Mouse (Mus musculus) embryonic fibroblast, embryonic 13.5 days (primary cell): ENCODE measurements at regions not wholly inside any gene's neighbourhood (a gene's known extent, or its start where the extent isn't known, plus 50 kb on each side); places are given as distances from the start of the nearest gene placed in this dataset.

ENCODE experiments used
- H3K27ac ChIP-seq: 2 replicates; pipeline ENCODE4 v1.5.1; 2012; ENCODE audit warnings: low read length, control low read depth, inconsistent platforms; ENCODE audit not compliant: insufficient read depth
- H3K4me1 ChIP-seq: 2 replicates; pipeline ENCODE4 v1.6.1; 2011; ENCODE audit warnings: low read length; ENCODE audit not compliant: control insufficient read depth, insufficient read depth
- H3K4me3 ChIP-seq: 2 replicates; pipeline ENCODE4 v1.5.1; 2011; ENCODE audit warnings: mild to moderate bottlenecking, control low read depth, low read length; ENCODE audit not compliant: insufficient read depth
- CTCF ChIP-seq: IDR thresholded peaks from 2 replicates; pipeline ENCODE4 v1.5.1; 2011; ENCODE audit warnings: mild to moderate bottlenecking, control low read depth, low read length, moderate library complexity, borderline replicate concordance; ENCODE audit not compliant: insufficient read depth
- POLR2A ChIP-seq: IDR thresholded peaks from 2 replicates; pipeline ENCODE4 v1.6.1; 2011; ENCODE audit warnings: low read depth, mild to moderate bottlenecking, control low read depth, low read length, moderate library complexity

GRCm38 (mm10) chr6:94780621-94781020 is 80.7 kb upstream of the Lrig1 start:
- no peak overlapping the region for H3K27ac ChIP-seq

DNA sequence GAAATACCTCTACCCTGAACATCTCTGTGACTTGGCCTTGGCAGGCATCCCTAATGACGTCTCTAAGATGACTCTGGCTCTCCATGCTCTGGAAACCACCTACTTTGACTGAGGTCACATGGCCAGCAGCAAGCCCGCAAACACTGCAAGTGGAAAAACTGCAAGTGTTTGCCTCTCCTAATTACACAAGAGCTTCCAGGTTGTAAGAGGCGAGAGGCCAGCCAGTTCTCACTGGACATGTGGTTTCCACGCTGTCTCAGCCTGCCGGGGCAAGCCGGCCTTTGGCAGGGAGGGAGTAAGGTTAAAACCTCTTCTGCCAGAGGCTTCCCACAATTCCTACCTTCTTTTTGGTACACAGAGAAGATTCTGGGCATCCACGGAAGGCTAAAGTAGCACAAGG is 79.9 kb upstream of the Lrig1 start:
- H3K4me3 ChIP-seq: no peak overlapping the region
- H3K27ac ChIP-seq: no peak overlapping the region
- TF ChIP-seq CTCF (no peak), POLR2A (no peak)
- H3K4me1 ChIP-seq: peaks cover 18% of the 10 kb centered on the region

More at GRCm38 (mm10) chr6:94780621-94781020, 80.7 kb upstream of the Lrig1 start:
- Histone ChIP-seq H3K4me3 (no peak overlapping the region), H3K4me1 (peaks cover 18% of the 10 kb centered on the region)
- TF ChIP-seq CTCF (no peak), POLR2A (no peak)

DNA sequence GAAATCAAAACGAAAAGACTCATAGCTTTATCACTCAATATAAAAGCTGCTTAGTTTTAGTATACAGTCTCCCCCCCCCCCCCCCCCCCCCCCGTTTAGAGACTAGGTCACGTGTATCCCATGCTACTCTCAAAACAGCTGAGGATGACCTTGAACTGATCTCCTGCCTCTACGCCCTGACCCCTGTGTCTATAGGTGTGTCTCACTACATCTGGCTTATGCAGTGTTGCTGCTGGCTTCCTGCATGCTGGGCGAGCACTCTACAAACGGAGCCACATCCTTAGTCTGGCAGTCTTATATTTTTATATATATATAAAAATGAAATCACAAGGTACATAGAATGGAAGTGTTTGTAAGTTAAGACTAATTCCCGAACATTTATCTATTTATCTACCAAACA is 79.3 kb upstream of the Lrig1 start:
- Histone ChIP-seq H3K27ac (no peak overlapping the region), H3K4me3 (no peak overlapping the region), H3K4me1 (peaks cover 20% of the 10 kb centered on the region)
- TF ChIP-seq CTCF: no peak

DNA sequence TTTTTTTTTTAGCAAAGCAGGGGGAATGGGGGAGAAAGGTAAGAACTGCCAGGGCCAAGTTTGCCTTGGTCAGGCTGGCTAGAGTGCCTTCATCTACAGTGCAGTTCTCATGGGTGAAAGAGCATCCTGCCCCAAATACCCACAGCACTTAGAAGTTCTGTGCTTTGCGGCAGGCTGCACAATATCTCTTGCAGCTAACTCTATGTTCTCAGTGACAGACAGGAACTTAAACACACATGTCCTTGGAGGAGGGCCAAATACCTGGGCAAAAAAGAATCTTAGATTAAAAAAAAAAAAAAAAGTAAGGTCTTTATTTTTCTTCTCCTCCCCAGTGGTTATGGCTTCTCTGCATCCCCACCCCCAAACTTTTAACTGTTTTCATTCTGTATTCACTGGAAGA is 78.8 kb upstream of the Lrig1 start:
- peaks cover 21% of the 10 kb centered on the region for H3K4me1 ChIP-seq
- H3K27ac ChIP-seq: no peak overlapping the region
- TF ChIP-seq CTCF (no peak), POLR2A (no peak)
- H3K4me3 ChIP-seq: no peak overlapping the region

GRCm38 (mm10) chr6:94776585-94776984 is 76.6 kb upstream of the Lrig1 start:
- Histone ChIP-seq H3K4me3 (no peak overlapping the region), H3K27ac (0 out of 2 replicates have a peak overlapping the region, but pooled peaks have one; percentile 12), H3K4me1 (peaks cover 25% of the 10 kb centered on the region)
- TF ChIP-seq POLR2A (no peak), CTCF (no peak)

GRCm38 (mm10) chr6:94774871-94775270 is 74.9 kb upstream of the Lrig1 start:
- Histone ChIP-seq H3K4me3 (no peak overlapping the region), H3K27ac (no peak overlapping the region), H3K4me1 (peaks cover 22% of the 10 kb centered on the region)
- no peak for TF ChIP-seq POLR2A
- TF ChIP-seq CTCF: no peak

GRCm38 (mm10) chr6:94773604-94774486 is 73.9 kb upstream of the Lrig1 start:
- TF ChIP-seq POLR2A: no peak
- no peak for TF ChIP-seq CTCF
- H3K27ac ChIP-seq: peak overlapping the region; percentile 26
- no peak overlapping the region for H3K4me3 ChIP-seq
- H3K4me1 ChIP-seq: peaks cover 18% of the 10 kb centered on the region

DNA sequence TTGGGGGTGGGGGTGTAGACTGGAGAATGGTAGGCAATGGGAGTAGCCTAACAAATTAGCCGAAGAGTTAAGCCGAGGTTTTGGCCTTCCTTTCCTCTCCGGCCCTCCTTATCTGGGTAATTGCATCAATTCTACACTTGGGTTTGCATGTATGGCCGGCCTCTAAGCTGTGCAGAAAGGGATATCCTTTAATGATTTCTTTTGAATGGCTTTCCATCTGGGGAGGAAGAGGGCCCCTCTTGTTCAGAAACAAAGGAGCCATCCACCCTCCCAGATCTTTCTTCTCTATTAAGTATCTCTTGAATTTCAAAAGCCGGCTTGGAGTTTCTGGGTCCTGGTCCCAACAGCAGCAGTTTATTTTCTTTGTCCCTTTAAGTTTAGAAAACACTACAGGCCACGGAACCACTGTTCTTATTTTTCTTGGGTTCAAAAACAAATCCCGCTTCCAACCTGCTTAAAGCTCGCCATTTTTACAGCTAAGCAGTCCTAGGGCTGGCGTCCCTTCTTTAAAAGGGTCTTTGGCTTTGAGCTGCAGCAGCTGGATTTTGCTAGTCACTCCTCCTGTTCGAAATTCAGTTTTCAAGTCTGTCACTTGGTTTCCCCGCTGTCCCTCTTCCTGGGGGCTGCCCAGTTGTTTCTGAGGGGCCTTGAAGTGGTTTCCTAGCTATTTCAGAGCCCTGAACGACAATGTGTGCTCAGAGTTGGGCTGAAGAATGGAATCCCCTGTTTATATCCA is 73.1 kb upstream of the Lrig1 start:
- peaks cover 15% of the 10 kb centered on the region for H3K4me1 ChIP-seq
- no peak overlapping the region for H3K4me3 ChIP-seq

DNA sequence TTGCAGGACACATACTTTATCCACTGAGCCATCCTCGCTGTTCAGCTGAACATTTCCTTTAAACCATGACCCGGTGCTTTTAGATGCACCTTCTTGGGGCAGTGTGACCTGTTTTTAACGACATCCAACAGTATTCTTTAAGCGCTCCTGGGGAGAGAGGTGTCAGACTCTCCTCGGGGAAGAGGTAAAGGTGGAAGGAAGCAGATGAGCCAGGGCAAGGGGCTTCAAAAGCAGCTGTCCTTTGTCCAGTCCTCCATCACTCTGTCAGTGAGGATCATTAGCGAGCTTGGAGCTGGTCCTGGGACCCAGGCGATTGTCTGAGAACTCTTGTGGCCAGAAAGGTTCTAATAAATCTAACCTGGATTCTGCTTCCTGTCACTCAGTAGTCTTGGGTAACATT is 72.4 kb upstream of the Lrig1 start:
- Histone ChIP-seq H3K4me3 (no peak overlapping the region), H3K4me1 (peaks cover 15% of the 10 kb centered on the region), H3K27ac (no peak overlapping the region)
- no peak for TF ChIP-seq CTCF
- no peak for TF ChIP-seq POLR2A

More for the DNA sequence above, 73.1 kb upstream of the Lrig1 start:
- no peak for TF ChIP-seq POLR2A
- no peak for TF ChIP-seq CTCF
- peak overlapping the region; percentile 24 for H3K27ac ChIP-seq

DNA sequence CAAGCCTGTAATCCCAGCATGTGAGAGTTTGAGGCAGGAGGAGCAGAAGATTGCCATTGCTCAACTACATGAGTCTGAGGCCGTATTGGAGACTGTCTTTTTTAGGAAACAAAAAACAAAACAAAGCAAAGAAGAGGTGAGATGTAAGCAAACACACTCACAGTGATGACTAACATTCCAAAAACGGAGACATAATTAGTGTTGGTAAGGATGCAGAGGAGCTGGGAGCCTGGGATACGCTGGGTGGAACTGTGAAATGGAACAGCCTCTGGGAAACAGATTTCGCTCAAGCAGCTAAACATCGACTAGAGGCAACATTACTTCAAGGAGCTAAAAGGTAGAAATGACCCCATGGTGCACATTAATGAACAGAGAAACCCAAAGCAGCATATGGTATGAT is 68.3 kb upstream of the Lrig1 start:
- Histone ChIP-seq H3K4me3 (no peak overlapping the region), H3K4me1 (peaks cover 3% of the 10 kb centered on the region), H3K27ac (no peak overlapping the region)
- TF ChIP-seq CTCF: no peak
